ENCODE assay signal across 20 mouse cellular contexts in genomic region chr14:58067586-58067985, GRCm38 (mm10).
"Had no signal": no experiment of that assay in that cellular context is flagged by ENCODE, and none has a peak within 500 bp of the region (broad histone marks: within the 10 kb centered on the region; RNA-seq: fewer than 3 reads in every experiment).

No protein-coding gene starts in this region.

- H3K9ac ChIP-seq: liver, embryonic 13.5 days; liver, embryonic 15.5 days; liver, postnatal 0 days; midbrain, embryonic 13.5 days; neural tube, embryonic 13.5 days; neural tube, embryonic 15.5 days had no signal

- H3K4me2 ChIP-seq: liver, embryonic 11.5 days; liver, embryonic 13.5 days; liver, embryonic 15.5 days; midbrain, embryonic 11.5 days; midbrain, embryonic 13.5 days; neural tube, embryonic 13.5 days; neural tube, embryonic 15.5 days had no signal

- H3K4me3 ChIP-seq: liver, embryonic 13.5 days; liver, embryonic 15.5 days; megakaryocyte, embryonic 14.5 days; midbrain, embryonic 13.5 days; myocyte; neural tube, embryonic 13.5 days; neural tube, embryonic 15.5 days had no signal

- DNase-seq: liver; liver, embryonic 13.5 days; liver, postnatal 0 days; right cerebral cortex, adult 18-20 months; right cerebral cortex, postnatal 25 days; right cerebral cortex, postnatal 4 days; spleen, adult 18-20 months; thymus, adult 18-20 months; thymus, postnatal 14 days; thymus, postnatal 36 days had no signal

- H3K36me3 ChIP-seq: liver, embryonic 13.5 days; liver, embryonic 15.5 days; midbrain, embryonic 13.5 days; neural tube, embryonic 13.5 days; neural tube, embryonic 15.5 days had no signal

- ATAC-seq: liver, postnatal 0 days; midbrain, embryonic 13.5 days; midbrain, embryonic 16.5 days had no signal

- H3K9me3 ChIP-seq: liver, embryonic 13.5 days; liver, embryonic 15.5 days; midbrain, embryonic 13.5 days; neural tube, embryonic 13.5 days; neural tube, embryonic 15.5 days had no signal

- H3K27ac ChIP-seq: liver, embryonic 13.5 days; liver, embryonic 15.5 days; macrophage; midbrain, embryonic 13.5 days; neural tube, embryonic 13.5 days; neural tube, embryonic 15.5 days had no signal

- H3K27me3 ChIP-seq: neural tube, embryonic 15.5 days had no signal
